Mouse (Mus musculus) intestine, embryonic 14.5 days (tissue): ENCODE results near the gene Nucks1. TPM values are rescaled to one million over a fixed set of nuclear protein-coding genes. Genes with fewer than 3 reads are reported as not detected.
"Not testable (repeated sequence)": the region's sequence is repeated elsewhere in the genome, so short reads cannot be mapped to it uniquely, and the experiment has no call there.

Experiments used
- ATAC-seq: fragments of 200-750 bp; cut with Nextera tagmentation; replicated peaks from 2 replicates; pipeline ENCODE4 v1.8.0; 2017; ENCODE audit warnings: low read depth, moderate number of reproducible peaks, moderate TSS enrichment, moderate library complexity; ENCODE audit not compliant: low FRiP score, low TSS enrichment
- DNase-seq: peaks from one replicate; pipeline ENCODE4 v3.0.0-alpha.2; 2018; ENCODE audit warnings: low spot score
- H3K27ac ChIP-seq: fragments of 300-500 bp; sonication (generic); 2 replicates; pipeline ENCODE4 v1.5.1; 2014; ENCODE audit warnings: low read depth, mild to moderate bottlenecking, control low read depth
- H3K27me3 ChIP-seq: fragments of 300-500 bp; sonication (generic); replicated peaks from 2 replicates; pipeline ENCODE4 v1.6.1; 2014; ENCODE audit warnings: low read length, control low read depth; ENCODE audit not compliant: control insufficient read depth, insufficient read depth
- H3K36me3 ChIP-seq: fragments of 300-500 bp; sonication (generic); 2 replicates; pipeline ENCODE4 v1.6.1; 2014; ENCODE audit warnings: low read length, control low read depth; ENCODE audit not compliant: control insufficient read depth, insufficient read depth
- H3K4me1 ChIP-seq: fragments of 300-500 bp; sonication (generic); replicated peaks from 2 replicates; pipeline ENCODE4 v1.6.1; 2014; ENCODE audit warnings: low read length, control low read depth, mixed read lengths; ENCODE audit not compliant: control insufficient read depth, insufficient read depth
- H3K4me2 ChIP-seq: fragments of 300-500 bp; sonication (generic); 2 replicates; pipeline ENCODE4 v1.6.1; 2014; ENCODE audit warnings: low read length
- H3K4me3 ChIP-seq: fragments of 300-500 bp; sonication (generic); 2 replicates; pipeline ENCODE4 v1.5.1; 2014; ENCODE audit warnings: low read depth, low read length, control low read depth, mixed read lengths
- H3K9ac ChIP-seq: fragments of 300-500 bp; sonication (generic); 2 replicates; pipeline ENCODE4 v1.6.1; 2014; ENCODE audit warnings: mild to moderate bottlenecking, low read length
- H3K9me3 ChIP-seq: fragments of 300-500 bp; sonication (generic); 2 replicates; pipeline ENCODE4 v1.6.1; 2016; ENCODE audit warnings: low read length, control low read depth; ENCODE audit not compliant: control insufficient read depth
- WGBS: fragments of 180-500 bp; shearing (Covaris S2); extraction: QIAGEN DNeasy Blood & Tissue Kit; methylation state at CpG from one replicate; pipeline ENCODE4 v1.1.7; 2014; 5-methylcytosine and 5-hydroxymethylcytosine counted together
- polyA plus RNA-seq: library from polyadenylated mRNA; unstranded; fragments of >200 nt; fragmentation: Nextera tagmentation; extraction: Ambion mirVana; gene quantifications from 2 replicates; pipeline ENCODE4 v1.2.1, GENCODE M21; 2014

Nucks1 gene
- polyA plus RNA-seq, 1 experiment from 2014 or later, result 52.5 TPM

- no peak overlapping the region for H3K4me2 ChIP-seq
- no peaks in the 10 kb centered on the region for H3K9me3 ChIP-seq
- DNase-seq (no peak), ATAC-seq (no peak)
- 93% methylated on average over 3 of the region's 3 CpGs for WGBS
- H3K27me3 ChIP-seq, result no peaks in the 10 kb centered on the region
- no peak overlapping the region for H3K27ac ChIP-seq
- no peak overlapping the region for H3K4me3 ChIP-seq
- H3K4me1 ChIP-seq, result peaks cover 7% of the 10 kb centered on the region; the same call in 1 of the 2 replicates
- H3K36me3 ChIP-seq, result peaks cover 6% of the 10 kb centered on the region
- no peak overlapping the region for H3K9ac ChIP-seq
These were observed 1.9 kb upstream of the Nucks1 start for GRCm38 (mm10) chr1:131908456-131908855.

- not testable (repeated sequence) for H3K4me1 ChIP-seq, H3K36me3 ChIP-seq, H3K9me3 ChIP-seq, DNase-seq, H3K4me2 ChIP-seq, H3K9ac ChIP-seq, H3K27me3 ChIP-seq, H3K4me3 ChIP-seq, ATAC-seq, H3K27ac ChIP-seq
- 97% methylated on average over 2 of the region's 2 CpGs for WGBS
These were observed 1.1 kb upstream of the Nucks1 start for GRCm38 (mm10) chr1:131909236-131909635.

- peaks cover 6% of the 10 kb centered on the region for H3K36me3 ChIP-seq
- H3K27me3 ChIP-seq, result no peaks in the 10 kb centered on the region
- peak overlapping the region; percentile 99 for H3K9ac ChIP-seq
- H3K4me3 ChIP-seq, result peak overlapping the region; percentile 95
- peaks cover 7% of the 10 kb centered on the region; the same call in 1 of the 2 replicates for H3K4me1 ChIP-seq
- peak; percentile 88 for ATAC-seq
- DNase-seq, result peak; percentile 94
- H3K27ac ChIP-seq, result peak overlapping the region; percentile 97
- under 1% methylated on average over 87 of the region's 88 CpGs for WGBS
- H3K4me2 ChIP-seq, result peak overlapping the region; percentile 85
- H3K9me3 ChIP-seq, result no peaks in the 10 kb centered on the region
These were observed 582 bp downstream of the Nucks1 start for GRCm38 (mm10) chr1:131910674-131911558.

- no peak overlapping the region for H3K4me3 ChIP-seq
- no peak overlapping the region for H3K9ac ChIP-seq
- H3K36me3 ChIP-seq, result peaks cover 55% of the 10 kb centered on the region
- no peaks in the 10 kb centered on the region for H3K9me3 ChIP-seq
- no peaks in the 10 kb centered on the region; the same call in 1 of the 2 replicates for H3K4me1 ChIP-seq
- WGBS, result 73% methylated on average over 6 of the region's 6 CpGs
- ATAC-seq, result no peak
- no peak for DNase-seq
- no peak overlapping the region for H3K27ac ChIP-seq
- no peak overlapping the region for H3K4me2 ChIP-seq
- H3K27me3 ChIP-seq, result no peaks in the 10 kb centered on the region
These were observed 7.3 kb downstream of the Nucks1 start for GRCm38 (mm10) chr1:131917634-131918033.

GRCm38 (mm10) chr1:131919052-131919451 is 8.7 kb downstream of the Nucks1 start:
- H3K4me3 ChIP-seq, result no peak overlapping the region
- DNase-seq (no peak), ATAC-seq (no peak)
- H3K9ac ChIP-seq, result no peak overlapping the region
- no peak overlapping the region for H3K27ac ChIP-seq
- WGBS, result 94% methylated on average over 2 of the region's 2 CpGs
- peaks cover 66% of the 10 kb centered on the region for H3K36me3 ChIP-seq
- H3K4me1 ChIP-seq, result no peaks in the 10 kb centered on the region; the same call in 1 of the 2 replicates
- H3K27me3 ChIP-seq, result no peaks in the 10 kb centered on the region
- no peak overlapping the region for H3K4me2 ChIP-seq
- no peaks in the 10 kb centered on the region for H3K9me3 ChIP-seq

- Histone ChIP-seq H3K27me3 (no peaks in the 10 kb centered on the region), H3K27ac (no peak overlapping the region), H3K9ac (no peak overlapping the region), H3K4me1 (no peaks in the 10 kb centered on the region), H3K4me3 (no peak overlapping the region), H3K4me2 (no peak overlapping the region), H3K36me3 (peaks cover 90% of the 10 kb centered on the region), H3K9me3 (no peaks in the 10 kb centered on the region)
- ATAC-seq (no peak), DNase-seq (no peak)
- WGBS, result 95% methylated on average over 3 of the region's 3 CpGs
These were observed 11.8 kb downstream of the Nucks1 start for GRCm38 (mm10) chr1:131922100-131922499.

- Histone ChIP-seq H3K27me3 (no peaks in the 10 kb centered on the region), H3K4me3 (no peak overlapping the region), H3K9me3 (no peaks in the 10 kb centered on the region), H3K9ac (no peak overlapping the region), H3K36me3 (peaks cover 76% of the 10 kb centered on the region), H3K4me1 (no peaks in the 10 kb centered on the region), H3K27ac (no peak overlapping the region), H3K4me2 (no peak overlapping the region)
- no peak for ATAC-seq
- 90% methylated on average over 2 of the region's 2 CpGs for WGBS
- no peak for DNase-seq
These were observed 23.1 kb downstream of the Nucks1 start for GRCm38 (mm10) chr1:131933471-131933870.

GRCm38 (mm10) chr1:131937659-131938305 is 27.4 kb downstream of the Nucks1 start:
- DNase-seq, result no peak
- WGBS, result 58% methylated on average over 6 of the region's 6 CpGs
- H3K4me1 ChIP-seq, result no peaks in the 10 kb centered on the region

More at GRCm38 (mm10) chr1:131937659-131938305, 27.4 kb downstream of the Nucks1 start:
- ATAC-seq, result 0 out of 2 replicates have a peak, but pooled peaks have one; percentile 6
- no peak overlapping the region for H3K4me2 ChIP-seq
- H3K27me3 ChIP-seq, result no peaks in the 10 kb centered on the region
- H3K27ac ChIP-seq, result no peak overlapping the region
- H3K9me3 ChIP-seq, result no peaks in the 10 kb centered on the region
- H3K4me3 ChIP-seq, result no peak overlapping the region
- H3K36me3 ChIP-seq, result peaks cover 36% of the 10 kb centered on the region
- H3K9ac ChIP-seq, result no peak overlapping the region
